Mouse (Mus musculus): ENCODE measurements around the gene Fam155a.
"Not testable (repeated sequence)": the region's sequence is repeated elsewhere in the genome, so short reads cannot be mapped to it uniquely, and the experiment has no call there.

Fam155a gene

DNA sequence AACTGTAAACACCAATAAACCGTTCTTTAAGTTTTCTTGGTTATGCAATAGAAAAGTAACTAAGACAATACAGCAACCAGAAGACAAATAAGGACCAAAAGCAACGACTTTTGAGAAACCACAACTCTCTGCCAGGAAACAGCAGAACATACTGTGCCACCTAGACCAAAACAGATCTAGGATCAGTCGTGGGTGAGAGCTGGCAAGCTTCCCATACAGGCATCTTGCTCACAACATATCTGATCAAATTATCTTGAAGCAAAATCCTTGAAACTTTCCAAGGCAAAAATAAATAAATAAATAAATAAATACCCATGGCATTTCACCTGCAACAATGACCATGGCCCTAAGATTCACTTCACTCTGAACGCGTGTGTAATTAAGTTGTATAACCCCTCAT lies 376.3 kb downstream of the Fam155a start:
- DNase-seq, result no peak

DNA sequence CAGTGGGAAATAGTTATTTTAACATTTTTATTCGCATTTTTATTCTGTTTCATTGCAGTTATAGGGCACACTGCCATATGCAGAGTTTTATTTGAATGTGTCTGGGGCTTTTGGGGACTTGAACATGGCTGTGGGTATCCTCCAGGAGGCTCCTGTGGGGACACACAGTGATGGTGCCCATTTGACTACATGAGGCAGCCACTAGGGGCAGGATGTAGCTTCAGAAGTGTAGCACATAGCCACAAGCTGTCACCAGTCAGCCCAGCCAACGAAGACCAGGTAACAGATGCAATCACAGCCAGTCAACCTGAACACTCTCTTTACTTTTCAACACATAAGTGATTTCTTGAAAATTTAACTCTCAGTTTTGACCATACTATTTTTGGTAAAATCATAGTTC lies 377.7 kb downstream of the Fam155a start:
- DNase-seq, result peak; percentile 49 to 79

DNA sequence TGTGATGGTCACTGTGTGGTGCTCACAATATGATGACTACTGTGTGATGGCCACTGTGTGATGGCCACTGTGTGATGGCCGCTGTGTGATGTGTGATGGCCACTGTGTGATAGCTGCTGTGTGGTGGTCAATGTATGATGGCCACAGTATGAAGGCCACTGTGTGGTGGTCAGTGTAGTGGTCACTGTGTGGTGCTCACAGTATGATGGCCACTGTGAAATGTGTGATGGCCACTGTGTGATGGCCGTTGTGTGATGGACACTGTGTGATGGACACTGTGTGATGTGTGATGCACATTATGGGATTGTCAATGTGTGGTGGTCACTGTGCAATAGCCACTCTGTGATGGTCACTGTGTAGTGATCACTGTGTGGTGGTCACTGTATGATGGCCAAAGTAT lies 380.7 kb downstream of the Fam155a start:
- DNase-seq, result not testable (repeated sequence)

DNA sequence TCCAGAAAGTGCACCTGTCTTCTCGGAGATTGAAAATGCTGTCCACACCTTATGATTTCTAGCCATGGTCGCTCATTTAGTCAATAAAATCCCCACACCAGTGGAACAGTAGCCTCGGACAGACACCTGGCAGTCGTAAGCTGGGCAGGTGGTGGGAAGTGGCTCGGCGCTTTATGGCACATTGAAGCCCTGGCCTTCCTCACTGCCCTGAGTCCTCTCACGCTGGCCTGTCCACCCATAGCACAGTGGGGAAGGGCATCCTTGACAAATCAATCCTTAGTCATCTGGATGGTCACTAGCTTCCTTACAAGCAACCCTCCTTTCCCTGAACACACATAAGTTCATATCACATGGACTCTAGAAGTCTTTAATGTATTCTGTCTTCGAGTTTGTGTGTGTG lies 401.8 kb downstream of the Fam155a start:
- peak; percentile 29 to 33 for DNase-seq

DNA sequence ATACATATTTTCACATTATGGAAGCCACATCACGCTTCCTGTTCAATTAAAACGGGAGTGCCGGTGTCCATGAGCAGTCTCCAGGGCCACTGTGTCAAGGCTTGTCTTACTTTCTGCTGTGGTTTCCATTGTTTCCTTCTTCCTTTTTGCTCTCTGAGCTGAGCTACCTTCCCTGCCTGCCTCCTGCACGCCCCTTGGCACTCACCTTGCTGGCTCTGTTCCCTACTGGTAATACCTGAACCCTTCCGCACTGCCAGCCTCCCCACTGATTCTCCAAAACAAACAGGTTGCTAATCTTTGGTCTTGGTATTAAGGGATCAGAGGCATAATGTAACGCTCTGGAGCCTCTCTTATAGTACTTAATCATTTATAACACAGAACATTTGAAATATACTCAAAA lies 403.2 kb downstream of the Fam155a start:
- peak; percentile 57 to 71 for DNase-seq

DNA sequence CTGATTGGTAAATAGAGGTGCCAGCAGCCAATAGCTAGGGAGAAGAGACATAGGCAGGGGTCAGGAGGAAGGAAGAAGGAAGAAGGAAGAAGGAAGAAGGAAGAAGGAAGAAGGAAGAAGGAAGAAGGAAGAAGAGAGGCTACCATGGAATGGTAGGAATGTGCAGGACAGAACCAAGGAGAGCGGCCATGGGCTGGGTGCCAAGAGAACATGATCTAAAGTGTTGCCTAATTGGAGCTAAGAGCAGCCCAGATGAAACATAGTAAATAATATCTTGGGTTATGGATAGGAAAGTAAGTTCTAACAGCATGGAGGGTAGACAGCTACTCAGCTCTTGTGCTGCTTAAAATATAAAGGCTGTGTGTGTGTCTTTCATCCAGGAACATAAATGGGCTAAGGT lies 405.6 kb downstream of the Fam155a start:
- DNase-seq, result peak in 1 of 2 experiments; percentile 32

DNA sequence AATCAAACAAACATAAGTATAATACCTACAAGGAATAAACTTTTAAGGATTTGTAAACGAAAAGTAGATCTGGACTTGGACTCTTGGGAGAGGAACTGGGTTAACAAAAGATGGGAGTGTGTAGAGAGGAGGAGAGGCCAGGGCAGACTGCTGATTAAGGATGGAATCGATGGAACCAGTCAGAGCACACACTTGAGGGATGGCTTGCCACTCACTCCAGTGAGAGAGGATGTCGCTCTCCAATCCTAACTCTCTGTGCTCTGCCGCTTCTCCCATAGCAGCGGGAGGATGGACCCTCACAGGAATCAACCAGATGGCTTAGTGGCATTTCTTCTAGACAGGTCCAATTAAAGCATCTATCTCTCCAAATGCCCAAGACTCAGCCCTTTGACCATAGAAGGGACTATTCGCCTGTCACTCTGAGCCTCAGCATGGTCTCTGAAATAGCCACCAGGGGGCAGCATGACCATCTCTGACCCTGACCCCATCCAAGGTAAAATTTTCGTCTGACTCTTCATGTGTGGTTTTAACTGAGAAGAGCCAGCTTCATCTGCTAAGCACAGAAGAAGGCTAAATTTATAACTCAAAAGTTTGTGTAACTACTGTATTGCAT lies 422.3 kb downstream of the Fam155a start:
- DNase-seq, result peak; percentile 75 to 80

DNA sequence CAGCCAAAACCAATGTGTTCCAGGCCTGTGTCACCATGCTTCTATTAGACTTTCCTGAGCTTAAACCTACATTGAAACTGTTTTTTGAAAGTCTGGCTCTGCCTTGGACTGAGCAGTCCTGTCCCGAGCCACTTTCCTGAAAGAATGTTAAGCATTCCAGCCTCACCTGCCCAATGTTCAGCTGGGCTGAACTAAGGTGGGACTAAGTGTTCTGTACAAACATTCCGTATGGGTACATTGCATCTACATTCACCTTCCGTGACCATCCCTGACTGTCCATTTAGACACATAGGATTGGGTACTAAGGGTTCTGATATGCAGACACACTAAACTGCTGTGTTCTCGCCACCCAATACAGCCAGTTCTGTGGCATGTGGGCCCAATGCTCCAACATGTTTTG lies 423.8 kb downstream of the Fam155a start:
- DNase-seq, result no peak

DNA sequence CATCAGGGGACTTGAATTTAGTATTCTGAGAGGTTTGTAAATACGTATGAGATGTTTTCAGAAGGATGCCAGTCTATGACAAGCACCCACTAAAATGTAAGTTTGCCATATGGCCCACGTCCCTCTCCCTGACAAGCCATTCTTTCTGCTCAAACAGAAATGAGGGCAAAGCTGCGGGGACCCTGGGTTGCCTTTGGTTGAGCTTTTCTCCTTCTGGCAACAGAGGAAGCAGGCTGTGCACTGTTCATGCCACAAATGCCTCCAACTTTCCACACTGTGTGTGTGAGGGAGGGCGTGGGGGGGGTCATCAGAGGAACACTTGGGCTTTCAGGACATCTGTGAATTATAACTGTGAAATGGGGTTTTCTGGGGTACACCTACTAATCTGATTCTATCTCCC lies 426.8 kb downstream of the Fam155a start:
- DNase-seq, result peak; percentile 36 to 48

DNA sequence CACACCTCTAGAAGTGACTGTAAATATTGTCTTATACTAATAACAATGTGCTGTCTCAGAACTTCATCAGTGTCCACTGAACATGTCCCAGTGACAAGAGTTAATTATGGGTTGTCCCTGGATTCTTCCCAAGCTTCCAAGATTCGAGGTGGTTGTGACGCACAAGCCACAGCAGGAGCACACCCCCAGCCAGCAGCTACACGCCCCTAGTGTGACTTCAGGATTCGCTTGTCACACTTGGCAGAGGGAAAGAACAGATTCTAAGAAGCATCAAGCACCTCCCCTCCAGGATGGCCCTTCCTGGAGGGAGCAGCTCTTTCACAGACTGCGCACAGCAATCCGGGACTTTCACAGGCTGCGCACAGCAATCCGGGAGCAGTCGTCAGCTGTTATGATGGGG lies 428.0 kb downstream of the Fam155a start:
- DNase-seq, result no peak

DNA sequence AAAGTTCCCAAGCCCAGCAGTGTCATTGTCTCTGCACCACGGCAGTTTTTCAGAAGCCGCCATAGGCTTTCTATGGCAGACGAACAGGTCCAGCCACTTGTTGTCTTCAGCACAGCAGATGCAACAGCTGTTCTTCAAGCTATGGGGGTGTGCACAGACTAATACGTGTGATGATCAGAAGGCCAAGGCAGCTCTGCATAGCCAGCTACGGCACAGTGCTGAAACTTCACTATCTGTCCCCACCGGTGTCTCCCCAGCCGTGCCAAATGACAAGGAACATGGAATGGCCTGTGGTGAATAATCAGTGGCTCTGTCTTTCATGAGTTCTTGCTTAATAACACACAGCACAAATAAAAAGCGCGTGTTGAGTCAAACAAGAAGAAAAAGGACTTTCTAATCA lies 428.4 kb downstream of the Fam155a start:
- no peak for DNase-seq

DNA sequence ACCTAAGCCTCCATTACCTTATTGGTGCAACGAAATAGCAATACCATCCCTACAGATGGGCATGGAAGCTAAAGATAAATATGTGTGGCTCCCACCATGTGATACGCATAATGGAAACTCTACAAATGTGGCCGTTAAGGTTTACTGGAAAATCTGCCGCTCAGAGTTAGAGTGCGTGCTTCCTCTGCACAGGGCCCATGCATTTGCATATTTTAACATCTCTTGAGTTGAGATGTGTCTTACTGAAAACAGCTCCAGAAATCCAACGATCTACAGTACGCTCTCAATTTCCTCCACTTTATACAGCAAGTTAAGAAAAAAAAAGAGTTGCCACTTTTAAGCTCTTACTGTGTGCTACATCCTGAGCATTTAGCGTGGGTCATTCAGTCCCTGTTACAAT lies 433.1 kb downstream of the Fam155a start:
- DNase-seq, result no peak

DNA sequence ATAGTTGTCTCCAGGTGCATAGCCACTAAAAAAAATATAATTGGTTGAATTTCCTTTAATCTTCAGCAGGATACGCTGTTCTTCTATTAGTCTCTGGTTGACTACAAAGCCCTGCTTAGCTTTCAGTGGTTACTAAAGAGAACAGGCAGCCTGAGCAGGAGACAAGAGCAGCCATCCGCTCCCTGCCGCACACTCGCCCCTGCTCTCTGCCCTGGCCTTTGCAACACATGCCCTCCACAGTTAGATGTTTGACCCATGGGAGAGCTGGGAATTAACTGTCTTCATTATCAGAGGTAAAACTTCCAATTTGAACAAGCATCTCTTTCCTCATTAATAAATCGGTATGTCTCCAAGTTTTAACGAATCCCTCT lies 435.0 kb downstream of the Fam155a start:
- DNase-seq, result no peak

DNA sequence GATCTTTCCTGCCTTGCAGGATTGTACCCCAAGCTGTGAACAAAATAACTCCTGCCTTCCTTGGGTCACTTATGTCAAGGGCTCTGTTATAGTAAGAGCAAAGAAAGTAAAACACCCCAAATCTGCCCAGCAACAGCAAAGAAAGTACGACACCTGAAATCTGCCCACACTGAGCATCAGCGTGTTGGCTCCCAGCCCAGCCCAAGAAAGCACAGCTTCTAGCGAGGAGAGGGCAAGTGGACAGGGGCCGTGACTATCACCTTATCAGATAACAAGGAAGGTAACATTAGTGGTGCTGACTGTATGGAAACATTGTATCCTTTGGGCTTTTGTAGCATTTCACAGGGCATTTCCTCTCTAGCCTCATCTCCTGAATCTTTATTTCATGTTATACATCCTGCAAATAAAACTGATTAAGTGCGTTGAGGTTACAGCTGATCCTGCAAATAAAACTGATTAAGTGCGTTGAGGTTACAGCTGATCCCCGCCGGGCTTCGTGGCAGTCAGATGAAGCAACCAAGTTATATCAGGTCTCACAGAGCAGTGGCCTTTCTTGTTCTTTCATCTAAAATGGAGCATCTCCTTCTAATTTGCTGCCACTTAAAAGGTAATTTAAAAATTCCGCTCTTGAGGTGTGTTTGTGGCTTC lies 435.6 kb downstream of the Fam155a start:
- peak; percentile 18 to 55 for DNase-seq

DNA sequence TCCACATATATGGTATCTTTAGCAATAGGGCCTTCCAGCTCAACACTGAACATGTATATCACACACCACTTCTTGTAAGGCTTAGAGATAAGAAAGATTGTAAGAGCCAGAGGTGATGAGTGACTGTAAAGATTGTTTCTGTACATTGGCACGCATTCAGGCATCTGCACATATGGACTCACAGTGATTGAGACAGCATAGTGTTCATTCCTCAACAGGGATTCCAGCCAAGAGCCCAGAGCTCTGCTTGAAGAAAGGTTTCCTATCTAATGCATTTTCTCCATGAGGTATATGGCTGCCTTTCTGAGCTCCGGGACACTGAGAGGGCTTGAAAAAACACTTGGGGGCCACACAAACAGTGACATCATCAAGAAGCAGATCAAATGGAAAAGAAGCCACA lies 438.2 kb downstream of the Fam155a start:
- DNase-seq, result no peak

DNA sequence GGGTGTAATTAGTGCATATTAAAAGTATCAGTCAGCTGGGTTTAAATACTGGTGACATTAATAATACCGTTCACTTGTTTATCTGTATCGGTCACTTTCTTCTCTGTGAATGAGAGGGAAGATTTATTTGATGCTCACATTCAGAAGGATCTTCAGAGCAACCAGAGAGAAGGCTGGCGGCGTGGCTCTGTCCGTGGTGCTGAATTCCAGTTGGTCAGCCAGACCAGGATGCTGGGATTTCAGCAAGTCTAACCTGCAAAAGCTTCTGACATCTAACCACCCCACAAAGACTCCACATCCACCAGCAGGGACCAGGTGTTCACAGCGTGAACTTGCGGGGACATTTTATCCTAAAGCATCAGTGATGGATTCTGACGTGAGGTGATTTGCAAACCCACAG lies 461.5 kb downstream of the Fam155a start:
- no peak for DNase-seq

DNA sequence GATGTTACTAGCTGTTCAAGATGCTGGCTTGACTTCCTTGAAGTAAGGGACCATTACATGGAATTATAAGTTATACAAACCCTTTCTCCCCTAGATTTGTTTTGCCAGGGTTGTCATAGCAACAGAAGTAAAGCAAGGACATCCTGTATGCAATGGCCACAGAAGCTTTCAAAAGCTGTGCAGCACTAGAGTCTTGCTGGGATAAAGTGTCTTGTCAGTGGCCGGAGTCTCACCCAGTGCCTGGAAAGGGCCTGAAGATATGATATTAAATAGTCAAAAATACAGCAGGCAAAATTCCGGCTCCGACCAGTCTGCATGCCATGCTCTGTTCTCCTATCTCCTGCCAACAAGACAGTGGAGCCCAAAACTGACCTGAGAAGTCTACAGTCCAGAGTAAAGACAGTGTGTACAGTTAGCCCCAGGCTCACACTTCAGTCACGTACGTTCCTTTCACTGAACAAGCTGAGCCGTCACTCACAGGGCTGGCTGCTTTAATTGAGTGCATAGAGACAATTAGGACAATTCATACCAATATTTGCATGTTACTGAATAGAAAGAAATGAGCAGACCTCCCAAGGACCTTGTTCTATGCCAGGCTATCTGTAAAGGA lies 467.3 kb downstream of the Fam155a start:
- DNase-seq, result no peak

DNA sequence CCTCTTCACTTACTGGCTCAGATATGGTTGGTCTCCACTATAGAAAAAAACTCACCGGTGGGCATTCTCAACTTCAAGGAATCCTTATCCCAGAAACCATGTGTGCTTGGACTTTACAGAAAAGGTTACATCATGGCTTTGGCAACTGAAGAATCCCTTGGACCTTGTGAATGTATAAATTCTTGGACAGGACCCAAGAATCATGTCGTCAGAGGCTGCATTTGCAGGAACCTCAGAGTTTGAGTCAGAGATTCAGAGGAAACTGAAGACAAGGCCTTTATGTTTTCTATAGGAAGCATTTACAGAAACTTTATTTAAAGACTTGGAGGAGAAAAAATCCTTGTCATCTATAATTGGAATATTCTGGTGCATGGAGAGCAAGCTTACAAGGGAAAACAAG lies 475.9 kb downstream of the Fam155a start:
- no peak for DNase-seq

DNA sequence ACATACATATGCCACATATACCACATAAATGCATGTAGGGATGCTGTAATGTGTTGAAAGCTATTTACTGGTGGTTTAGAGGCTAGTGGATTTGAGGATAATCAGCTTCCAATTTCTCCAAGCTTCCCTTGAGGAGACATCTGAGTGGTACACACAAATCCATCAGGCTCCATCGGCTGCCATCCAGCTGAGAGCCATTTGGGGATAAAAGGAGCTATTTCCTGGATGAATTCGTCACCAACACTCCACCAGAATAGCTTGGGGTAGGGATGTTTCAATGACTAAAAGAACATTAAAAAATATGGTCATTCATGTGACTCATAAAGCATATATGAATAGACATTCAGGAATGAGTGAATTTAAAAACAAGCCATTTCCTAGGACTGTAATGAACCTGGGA lies 478.4 kb downstream of the Fam155a start:
- no peak for DNase-seq

DNA sequence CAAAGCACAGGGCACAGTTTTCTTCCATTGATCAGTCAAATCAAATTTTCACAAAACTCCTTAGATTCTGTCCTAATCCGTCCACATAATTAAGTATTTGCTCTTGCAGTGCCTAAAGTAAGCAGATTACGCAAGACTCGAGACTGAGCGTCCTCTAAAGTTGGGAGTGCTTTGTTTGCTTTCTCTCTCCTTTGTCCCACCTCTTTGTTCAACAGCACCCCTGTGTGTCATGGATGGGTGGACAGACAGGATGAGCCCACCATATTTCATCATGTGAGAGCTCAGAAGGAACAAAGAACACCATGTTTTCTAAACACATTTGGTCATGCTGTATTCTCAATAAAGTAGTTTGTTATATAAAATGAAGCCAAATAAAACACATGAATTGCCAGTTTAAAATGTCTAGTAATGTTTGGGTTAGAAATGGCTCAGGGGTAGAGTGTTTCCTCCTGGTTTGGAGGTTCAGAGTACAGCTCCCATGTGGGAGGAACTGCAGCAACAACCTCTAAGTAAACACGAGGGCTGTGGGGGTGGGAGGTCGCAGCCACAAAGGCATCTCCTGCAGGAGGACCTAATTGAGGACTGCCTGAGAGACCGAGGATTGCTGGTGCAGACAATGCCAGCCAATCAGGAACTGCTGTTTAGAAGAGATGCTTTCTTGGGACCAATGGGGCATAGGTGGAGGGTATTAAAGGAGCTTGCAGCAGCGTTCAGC lies 482.8 kb downstream of the Fam155a start:
- no peak for DNase-seq

DNA sequence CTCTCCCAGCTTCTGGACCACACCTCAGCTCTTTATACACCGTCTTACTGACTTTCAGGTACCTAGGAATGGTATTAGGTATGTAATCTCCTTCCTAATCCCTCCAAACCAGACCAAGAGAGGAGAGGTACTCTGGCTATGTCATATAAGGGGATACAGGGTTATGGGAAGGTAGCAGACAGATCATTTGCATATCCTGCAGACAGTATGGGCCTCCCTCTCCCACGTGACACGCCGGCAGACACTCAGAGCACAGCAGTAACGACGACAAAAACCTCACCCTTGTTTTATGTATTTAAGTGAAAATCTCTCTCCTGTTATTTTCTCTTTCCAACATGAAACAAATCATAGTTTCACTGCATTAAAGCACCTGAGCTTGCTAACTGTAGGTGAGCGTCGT lies 496.8 kb downstream of the Fam155a start:
- DNase-seq, result no peak

DNA sequence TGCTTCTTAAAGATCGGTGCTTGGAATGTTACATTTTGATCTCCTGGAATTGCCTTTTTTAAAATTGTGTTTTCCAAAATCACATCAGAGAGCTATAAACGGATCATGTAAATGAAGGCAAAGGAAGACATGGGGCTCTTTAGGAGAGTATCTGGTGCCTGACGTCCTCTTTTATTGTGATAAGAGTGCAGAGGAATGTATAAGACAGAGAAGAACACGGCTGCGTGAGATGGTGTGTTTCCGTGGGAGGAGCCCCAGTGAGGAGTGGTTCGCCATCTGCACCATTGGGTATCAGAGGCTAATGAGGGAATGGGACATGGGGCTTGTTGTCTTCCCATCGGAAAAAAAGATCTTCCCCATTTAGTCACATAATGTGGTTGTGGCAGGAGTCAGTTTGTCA lies 506.6 kb downstream of the Fam155a start:
- DNase-seq, result no peak

DNA sequence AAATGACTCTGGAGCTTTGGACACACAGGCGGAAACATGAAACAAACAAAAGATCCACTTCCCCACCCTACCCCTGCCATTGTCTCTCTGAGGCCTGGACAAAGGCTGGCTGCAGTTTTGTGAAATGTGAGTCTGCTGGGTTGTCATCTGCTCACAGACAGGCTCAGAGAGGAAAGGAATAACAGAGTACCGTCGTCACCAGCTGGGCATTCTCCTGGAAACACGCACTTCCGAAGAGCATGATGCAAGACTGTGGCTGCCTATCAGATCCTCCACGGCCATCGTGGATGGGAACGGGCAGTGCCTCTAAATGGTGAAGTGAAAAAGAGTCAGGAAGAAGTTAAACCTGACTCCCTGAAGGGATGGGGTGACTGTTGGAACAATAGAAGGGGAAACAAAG lies 509.4 kb downstream of the Fam155a start:
- DNase-seq, result no peak

DNA sequence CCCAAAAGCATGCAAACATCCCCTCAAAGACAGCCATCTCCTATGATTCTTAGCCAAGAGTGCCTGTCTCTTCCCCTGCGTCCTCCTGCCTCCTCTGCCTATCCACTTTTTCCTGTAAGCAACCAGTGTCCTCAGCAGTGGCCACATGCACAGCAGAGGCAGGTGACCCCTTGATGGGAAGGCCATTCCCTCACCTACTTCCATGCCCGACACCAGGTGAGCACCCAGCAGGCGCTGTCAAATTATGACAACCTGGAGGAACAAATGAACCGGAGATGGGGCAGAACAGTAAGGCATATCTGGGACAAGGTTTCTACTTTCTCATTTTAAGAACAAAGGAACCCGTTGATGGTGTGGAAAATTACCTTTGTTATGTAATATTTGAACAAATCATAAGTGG lies 515.6 kb downstream of the Fam155a start:
- peak; percentile 63 to 68 for DNase-seq

Data from cerebellum, postnatal 25 days (tissue).